Mouse (Mus musculus): Measurements from ENCODE around the gene Nelfcd.

Gene Nelfcd

GRCm38 (mm10) chr2:174415731-174416310 lies at the start of gene Nelfcd:
Nelfcd (plus strand) TSS chr2:174415804.
- DNase-seq (ENCODE audit: low read depth), result peak; percentile 95

- DNase-seq (ENCODE audit: low read depth), result no peak
These were observed 49.0 kb upstream of the Nelfcd start for GRCm38 (mm10) chr2:174366571-174366970.

DNA sequence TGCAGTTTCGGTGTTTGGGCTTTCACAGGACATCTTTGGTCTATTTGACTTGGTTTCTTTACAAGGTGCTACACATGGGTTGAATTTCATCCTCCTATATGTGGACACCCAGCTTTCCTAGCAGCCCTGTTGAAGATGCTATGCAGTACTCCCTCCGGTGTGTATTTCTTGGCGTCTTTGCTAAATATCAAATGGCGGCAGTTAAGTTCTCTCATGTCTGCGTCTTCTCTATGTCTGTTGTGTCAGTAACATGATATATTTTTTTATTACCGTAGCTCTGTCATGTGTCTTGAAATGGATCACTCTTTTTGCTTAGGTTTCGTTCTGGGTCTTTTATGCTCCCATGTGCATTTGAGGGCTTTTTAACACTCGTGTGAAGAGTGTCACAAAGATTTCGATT lies 34.6 kb upstream of the Nelfcd start:
- no peak for DNase-seq (ENCODE audit: low read depth)

DNA sequence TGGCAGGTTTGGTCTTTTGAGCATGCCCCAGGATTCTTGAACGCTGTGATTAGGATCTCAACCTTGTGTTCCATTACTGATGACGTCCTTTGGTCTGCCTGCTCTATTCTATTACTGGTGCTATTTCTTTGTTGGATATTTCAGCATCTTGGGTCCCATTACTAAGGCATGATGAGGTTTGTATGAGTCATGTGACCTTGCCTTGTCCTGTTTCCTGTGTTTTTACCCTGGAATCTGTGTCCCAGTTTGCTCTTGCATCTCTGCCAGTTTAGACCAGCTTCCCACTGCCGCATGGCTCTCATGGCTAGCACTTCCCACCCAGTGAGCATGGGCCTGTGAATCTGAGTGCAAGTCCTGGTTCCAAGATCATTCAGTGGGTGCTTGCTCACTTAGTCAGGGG lies 23.7 kb upstream of the Nelfcd start:
- no peak for DNase-seq (ENCODE audit: low read depth)

- DNase-seq (ENCODE audit: low read depth), result no peak
These were observed 23.1 kb upstream of the Nelfcd start for GRCm38 (mm10) chr2:174392554-174392953.

GRCm38 (mm10) chr2:174393383-174393782 lies 22.2 kb upstream of the Nelfcd start:
- peak; percentile 44 for DNase-seq (ENCODE audit: low read depth)

GRCm38 (mm10) chr2:174396643-174397042 lies 19.0 kb upstream of the Nelfcd start:
- DNase-seq (ENCODE audit: low read depth), result no peak

DNA sequence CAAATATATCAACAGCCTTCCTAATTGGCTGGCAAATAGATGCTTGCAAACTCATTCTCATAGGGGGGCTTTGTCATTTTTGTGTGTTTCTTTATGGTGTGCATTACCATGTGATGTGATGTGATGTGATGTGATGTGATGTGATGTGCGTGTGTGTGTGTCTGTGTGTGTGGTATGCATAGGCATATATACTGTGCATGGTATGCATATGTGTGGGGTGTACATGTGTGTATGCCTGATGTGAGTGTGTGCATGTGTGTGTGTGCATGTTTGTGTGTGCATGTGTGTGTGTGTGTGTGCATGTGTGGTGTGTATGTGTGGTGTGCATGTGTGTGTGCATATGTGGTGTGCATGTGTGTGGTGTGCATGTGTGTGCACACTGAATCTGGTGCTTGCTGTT lies 18.5 kb upstream of the Nelfcd start:
- no peak for DNase-seq (ENCODE audit: low read depth)

DNA sequence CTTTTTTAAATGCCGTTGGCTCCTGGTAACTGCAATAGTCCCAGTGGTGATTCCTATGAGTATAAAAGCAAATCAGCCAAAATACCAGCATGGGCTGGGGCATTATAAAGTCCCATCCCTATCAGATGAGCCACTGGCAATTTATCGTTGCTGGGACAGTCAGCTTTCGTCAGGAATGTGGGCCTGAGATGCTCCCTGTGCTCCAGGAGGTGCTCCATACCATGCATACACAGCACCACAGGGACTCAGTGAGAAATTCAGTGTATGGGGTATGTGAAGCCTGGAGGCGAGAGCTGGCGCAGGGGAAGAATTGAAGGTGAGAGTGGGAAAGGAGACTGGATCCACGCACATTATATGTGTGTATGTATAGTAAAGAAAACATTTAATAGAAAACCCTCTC lies 17.7 kb upstream of the Nelfcd start:
- no peak for DNase-seq (ENCODE audit: low read depth)

DNA sequence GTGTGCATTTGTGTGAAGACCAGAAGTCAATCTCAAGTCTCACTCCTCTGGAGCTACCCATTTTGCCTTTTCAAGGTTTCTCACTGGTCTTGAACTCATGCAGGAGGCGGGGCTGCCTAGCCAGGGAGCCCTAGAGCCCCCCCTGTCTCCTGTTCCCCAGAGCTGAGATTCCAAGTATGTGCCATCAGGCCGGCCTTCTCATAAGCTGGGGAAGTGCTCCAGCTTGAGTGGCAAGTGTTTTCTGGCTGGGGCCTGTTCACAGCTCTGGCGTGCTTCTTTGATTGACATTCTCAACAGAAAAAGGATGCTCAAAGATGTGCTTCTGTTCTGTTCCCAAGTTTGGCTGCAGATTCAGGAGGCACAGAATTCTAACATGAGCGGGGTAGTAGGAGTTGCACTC lies 15.2 kb upstream of the Nelfcd start:
- no peak for DNase-seq (ENCODE audit: low read depth)

GRCm38 (mm10) chr2:174410222-174410621 lies 5.4 kb upstream of the Nelfcd start:
- no peak for DNase-seq (ENCODE audit: low read depth)

DNA sequence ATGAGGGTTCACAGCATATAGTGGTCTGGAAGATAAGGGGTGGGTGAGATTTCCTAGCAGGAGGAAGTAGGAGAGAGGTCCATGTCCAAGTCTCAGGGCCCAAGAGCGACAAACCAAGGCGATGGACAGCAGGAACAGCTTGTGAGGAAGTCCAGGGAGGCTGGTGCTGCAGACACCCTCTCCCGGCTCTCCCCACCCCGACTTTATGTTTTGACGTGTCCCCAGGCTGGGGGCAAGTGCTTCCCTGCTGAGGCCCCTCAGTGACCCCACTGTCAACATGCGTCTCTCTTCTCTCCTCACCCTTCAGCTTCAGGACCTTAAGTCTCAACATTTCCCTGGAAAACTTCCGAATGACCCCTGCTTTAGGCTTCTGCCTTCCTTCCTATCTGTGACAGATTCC lies 2.5 kb upstream of the Nelfcd start:
- DNase-seq (ENCODE audit: low read depth), result no peak

GRCm38 (mm10) chr2:174415001-174415730 lies 438 bp upstream of the Nelfcd start:
- DNase-seq (ENCODE audit: low read depth), result no peak

DNA sequence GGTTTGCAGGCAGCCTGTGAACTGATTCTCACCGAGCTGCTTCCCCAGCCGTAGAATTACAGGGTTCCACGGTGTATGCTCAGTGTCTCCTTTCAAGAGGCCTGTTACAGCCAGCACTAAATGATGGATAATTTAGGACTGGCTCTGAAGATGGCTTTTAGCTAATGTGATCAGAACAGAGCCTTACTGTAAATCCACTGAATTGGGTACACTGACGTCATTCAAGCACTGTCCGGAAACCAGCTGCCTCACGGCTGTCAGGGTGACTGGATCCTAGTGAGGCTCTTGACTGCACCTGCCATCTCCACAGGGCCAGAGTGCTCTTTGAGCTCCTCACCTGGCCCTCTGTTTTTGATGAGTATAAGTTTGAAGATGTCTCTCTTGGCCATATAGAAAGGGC lies 5.5 kb downstream of the Nelfcd start:
- no peak for DNase-seq (ENCODE audit: low read depth)

DNA sequence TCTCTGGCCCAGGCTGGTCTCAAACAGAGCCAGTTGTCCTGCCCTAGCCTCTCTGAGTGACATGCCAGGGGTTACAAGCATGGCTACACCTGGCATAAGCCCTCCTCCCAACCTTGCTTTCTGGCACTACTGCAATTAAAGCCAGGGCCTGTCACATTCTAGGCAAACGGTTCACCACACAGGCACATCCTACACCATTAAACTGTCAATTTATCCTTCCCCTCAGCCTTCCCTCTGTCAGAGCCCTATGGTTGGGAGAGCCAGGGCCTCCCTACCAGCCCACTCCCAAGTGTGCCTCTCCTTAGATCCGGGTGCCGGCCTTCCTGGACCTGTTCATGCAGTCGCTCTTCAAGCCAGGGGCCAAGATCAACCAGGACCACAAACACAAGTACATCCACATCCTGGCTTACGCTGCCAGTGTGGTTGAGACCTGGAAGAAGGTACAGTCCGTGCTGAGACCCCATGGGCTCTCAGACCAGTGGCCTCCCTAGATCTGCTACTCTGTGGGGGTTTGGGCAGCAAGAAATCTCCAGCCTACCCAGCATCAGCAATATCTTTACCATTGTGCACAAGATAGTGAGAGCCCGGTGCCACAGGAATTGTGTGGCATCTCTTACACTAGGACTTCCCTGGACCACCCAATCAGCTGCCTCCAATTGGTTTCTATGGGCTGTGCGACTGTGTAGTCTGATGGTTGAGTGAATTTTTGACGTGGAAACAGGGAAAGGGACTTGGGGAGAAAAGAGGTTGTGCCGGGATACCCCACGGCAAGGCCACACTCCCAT lies 8.9 kb downstream of the Nelfcd start:
- no peak for DNase-seq (ENCODE audit: low read depth)

GRCm38 (mm10) chr2:174426856-174427255 lies 11.3 kb downstream of the Nelfcd start:
- no peak for DNase-seq (ENCODE audit: low read depth)

GRCm38 (mm10) chr2:174428076-174428835 lies 12.7 kb downstream of the Nelfcd start:
- no peak for DNase-seq (ENCODE audit: low read depth)

GRCm38 (mm10) chr2:174428996-174429591 lies 13.5 kb downstream of the Nelfcd start:
- no peak for DNase-seq (ENCODE audit: low read depth)

- no peak for DNase-seq (ENCODE audit: low read depth)
These were observed 19.3 kb downstream of the Nelfcd start for GRCm38 (mm10) chr2:174434943-174435342.

DNA sequence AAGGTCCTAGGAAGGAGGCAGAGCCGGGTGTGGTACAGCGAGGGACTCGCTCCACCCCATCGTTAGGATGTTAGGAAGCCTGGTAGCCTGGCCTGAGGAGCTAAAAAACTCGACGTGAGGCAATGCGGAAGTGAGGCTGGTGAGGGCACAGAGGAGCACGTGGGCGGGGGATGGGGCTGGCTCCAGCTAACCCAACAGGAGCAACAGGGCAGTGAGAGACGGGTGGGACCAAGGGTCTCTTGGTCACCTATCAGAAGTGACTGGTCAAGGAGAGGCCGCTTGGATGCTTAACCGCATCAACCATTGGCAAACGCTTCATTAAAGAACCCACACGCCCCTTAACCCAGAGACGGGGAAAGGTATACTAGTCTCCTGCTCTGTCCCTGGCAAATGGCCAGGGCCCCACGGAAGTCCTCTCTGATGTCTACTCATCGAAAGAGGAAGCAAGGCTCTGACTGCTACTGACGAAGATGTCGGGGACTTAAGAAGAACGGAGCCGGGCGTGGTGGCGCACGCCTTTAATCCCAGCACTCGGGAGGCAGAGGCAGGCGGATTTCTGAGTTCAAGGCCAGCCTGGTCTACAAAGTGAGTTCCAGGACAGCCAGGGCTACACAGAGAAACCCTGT lies 20.6 kb downstream of the Nelfcd start:
- DNase-seq (ENCODE audit: low read depth), result no peak

DNA sequence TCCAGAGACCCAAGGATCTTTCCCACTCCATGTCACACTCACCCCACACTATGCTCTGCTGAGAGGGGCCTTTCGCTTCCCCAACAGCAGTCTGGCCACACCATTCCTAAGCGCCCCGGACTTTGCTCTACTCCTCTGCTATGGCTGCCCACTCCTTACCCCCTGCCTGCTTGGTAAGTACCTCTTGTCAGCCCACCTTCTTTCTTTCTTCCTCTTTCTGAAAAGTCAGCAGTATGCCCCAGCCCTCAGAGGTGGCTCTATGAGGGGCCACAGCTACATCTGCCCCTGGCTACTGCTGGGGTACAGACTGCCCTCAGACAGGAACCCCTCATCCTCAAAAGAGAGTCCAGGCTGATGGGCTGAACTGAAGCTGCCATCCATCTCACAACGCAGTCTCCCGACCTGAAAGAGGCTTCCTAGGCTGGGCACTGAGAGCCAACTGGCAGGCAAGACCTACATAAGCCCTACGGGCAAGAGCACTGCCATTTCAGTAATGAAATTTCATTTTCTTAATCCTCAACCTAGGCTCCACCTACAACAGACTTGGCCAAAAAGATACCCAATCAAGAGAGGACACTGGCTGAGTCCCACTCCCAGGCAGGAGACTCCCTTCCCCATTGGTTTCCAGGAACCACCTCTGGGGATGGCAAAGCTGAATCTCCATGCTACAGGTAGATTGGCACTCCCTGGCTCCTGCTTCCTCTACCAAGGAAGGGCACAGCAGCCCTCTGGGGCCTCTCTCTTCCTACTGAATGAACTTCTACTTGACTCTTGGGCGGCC lies 21.5 kb downstream of the Nelfcd start:
- DNase-seq (ENCODE audit: low read depth), result no peak

Data from 416B (cell line).